Mouse (Mus musculus) lung, postnatal 36 days (tissue): ENCODE results near the gene Bmper.

Experiments used
- DNase-seq: peaks from one replicate; pipeline ENCODE4 v3.0.0; 2022; ENCODE audit warnings: mixed read lengths

Bmper gene

DNA sequence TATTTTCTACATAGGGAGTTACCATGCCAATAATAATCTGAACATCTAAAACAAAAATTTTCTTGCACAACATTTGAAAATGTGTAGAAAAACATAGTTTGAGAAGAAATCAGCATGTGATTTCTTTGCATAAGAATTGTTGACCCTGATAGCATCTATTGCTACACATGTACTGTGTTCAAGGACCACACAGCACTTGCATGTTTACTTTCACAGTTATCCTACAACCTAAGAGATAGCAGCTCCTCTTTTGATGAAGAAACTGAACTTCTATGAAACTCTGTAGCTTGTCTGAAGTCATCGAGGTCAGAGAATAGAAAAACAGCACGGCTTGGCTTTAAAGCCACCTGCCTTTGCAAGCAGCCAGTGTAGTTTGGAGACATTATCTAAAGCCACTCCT is 85.0 kb downstream of the Bmper start:
- DNase-seq: no peak

GRCm38 (mm10) chr9:23310953-23311352 is 88.1 kb downstream of the Bmper start:
- DNase-seq: no peak

DNA sequence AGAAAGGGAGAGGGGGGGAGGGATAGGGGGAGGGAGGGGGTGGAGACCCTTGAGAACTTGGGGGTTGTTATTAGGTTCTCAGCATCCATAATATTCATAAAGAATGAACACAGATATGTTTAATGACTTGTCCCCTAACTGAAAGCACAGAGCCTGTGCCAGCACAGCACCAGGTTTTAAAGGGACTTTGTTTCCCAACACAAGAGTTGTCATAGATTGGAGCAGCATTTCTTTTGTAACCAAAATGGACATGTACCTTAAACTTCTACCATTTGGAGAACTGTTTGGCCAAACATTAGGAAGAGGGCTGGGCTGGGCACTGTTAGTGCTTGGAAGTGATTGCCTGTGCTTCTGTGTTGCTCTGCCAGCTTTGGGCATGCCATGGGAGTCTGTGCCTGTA is 89.1 kb downstream of the Bmper start:
- no peak for DNase-seq

DNA sequence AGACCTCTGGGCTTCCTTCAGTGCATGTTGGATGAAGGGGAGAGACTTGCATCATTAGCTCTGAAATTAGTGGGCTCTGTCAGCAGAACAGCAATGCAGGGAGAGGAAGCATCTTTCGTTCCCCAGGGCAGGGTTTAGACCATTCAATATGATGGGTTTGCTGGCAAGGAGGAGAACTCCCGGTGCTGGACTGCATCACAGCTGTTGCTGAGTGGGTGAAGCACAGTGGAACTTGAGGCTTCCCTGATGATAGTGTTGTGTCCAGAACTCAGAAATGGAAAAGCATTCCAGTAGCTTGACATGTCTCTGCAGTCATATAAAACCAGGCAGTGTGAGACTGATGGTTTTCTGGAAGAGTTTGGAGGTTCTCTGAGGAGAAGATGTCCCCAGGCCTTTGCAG is 90.0 kb downstream of the Bmper start:
- DNase-seq: no peak

GRCm38 (mm10) chr9:23315631-23316330 is 92.9 kb downstream of the Bmper start:
- no peak for DNase-seq

DNA sequence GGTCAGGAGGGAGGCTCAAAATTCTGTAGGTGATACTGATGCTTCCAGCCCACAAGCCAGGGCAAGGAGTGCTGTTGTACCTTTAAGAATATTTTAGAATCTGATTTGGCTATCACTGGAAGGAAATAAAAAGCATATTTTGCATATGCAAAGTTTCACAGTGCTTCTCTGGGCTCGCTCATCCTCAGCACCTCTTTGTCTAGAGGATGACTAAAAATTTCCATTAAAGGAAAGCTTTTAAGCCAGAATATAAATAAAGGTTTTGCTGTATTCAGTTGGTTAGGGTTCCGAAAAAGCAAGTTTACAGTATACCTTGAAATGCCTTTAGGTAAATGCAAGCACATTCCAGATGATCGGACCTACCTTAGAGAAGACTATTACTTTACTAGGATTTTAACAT is 105.0 kb downstream of the Bmper start:
- DNase-seq: no peak

- DNase-seq: peak; percentile 50
These were observed 110.3 kb downstream of the Bmper start for GRCm38 (mm10) chr9:23333041-23333622.

DNA sequence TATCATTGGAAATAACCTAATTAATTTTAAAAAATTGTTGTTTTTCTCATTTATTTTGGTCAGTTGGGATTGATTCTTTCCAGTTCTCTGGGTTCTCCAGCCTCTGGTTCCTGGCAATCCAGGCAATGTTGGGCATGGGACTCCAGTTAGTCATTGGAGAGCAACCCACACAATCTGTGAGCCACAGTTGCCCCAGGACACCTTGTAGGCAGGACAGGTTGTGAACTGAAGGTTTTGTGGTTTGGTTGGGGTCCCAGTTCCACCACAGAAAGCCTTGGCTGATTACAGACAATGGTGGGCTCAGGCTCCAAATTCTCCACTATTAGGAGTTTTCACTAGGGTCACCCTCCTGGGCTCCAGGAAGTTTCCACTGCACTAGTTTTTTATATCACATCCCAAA is 117.7 kb downstream of the Bmper start:
- no peak for DNase-seq

GRCm38 (mm10) chr9:23341246-23341645 is 118.4 kb downstream of the Bmper start:
- no peak for DNase-seq

DNA sequence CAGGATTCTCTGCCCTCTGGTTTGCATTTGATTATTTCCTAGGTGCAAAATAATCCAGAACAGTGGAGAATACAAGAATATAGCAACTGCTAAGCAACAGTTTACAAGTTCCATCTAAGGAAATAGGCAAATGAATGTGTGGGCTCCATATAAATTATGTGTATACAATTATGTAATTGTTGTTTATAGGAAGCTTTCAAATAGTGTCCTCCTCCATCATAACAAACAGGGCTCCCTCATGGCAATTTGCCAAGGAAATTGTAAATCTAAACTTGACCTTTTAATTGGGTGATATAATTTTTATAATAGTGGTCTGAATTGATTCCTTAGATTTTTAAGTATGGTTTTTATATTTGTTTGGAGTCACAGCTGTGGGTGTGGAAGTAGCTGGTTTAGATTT is 121.5 kb downstream of the Bmper start:
- no peak for DNase-seq

DNA sequence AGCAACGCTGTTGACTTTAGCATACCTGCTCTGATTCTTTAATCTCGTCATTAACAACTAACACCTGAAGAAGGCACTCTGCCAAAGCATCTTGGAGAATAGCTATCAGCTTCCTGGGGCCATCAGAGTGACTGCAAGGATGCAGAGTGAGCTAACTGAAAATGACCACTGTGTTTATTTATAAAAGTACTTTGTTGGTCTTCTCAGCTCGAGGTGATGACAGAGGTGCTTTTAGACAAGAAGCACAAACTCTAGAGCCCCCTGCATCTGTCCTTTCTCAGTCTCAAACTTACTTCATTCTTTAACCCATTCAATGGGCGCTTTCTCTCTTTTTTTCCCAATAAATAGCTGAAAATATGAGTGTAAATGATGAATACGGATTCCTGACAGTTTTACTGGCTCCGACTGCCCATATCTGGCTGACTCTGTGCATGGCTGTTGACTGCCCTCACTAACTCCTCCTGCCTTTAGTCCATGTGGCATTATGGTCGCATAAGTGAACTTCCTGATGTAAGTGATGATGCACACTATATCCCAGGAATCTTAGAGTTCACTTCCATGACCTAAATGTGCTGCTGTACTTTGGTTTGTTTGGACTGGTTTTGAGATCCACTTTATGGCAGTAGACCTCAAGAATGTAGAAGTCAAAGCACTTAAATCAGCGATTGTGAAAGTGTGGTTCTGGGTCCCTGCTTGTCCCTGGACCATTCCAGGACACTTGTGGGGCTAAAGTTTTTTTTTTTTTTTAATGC is 122.4 kb downstream of the Bmper start:
- DNase-seq: no peak

GRCm38 (mm10) chr9:23349603-23350002 is 126.7 kb downstream of the Bmper start:
- no peak for DNase-seq

DNA sequence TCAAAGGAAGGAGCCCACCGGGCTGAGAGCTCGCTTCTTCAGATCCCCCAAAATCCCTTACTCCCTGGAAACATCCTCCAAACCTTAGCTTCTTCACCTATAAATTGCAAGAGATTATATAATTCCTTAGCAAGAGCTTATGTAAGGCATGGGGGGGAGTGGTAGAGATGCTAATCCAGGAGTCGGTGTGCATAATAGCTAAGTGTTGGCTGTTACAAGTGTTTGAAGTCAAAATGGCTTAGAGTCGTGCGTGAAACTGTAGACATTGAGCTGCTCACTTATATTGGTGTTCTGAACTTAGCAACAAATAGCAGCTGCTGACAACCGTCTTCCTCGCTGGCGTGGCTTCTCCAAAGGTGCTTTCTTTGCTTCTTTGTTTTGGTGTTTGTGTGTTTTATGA is 128.5 kb downstream of the Bmper start:
- no peak for DNase-seq

DNA sequence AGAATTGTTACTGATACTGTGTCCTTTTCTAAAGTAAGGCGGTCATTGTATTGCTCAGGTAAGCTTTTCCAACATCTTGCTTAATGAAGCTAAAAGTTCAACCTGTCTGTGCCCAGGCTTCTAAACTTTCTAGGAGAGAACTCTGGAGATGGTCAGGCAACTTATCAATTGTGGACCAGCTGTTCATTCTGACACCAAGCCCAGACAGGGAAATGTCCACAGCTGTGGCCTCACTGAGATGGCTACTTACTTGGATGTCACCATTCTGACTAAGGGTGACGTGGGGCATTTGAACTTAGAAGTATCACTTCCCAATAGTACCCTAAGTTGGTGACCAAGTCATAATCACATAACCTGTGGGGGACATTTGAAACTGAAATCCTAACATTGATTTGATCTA is 129.5 kb downstream of the Bmper start:
- DNase-seq: no peak

- no peak for DNase-seq
These were observed 131.4 kb downstream of the Bmper start for GRCm38 (mm10) chr9:23354201-23354820.

GRCm38 (mm10) chr9:23358108-23358507 is 135.2 kb downstream of the Bmper start:
- peak; percentile 69 for DNase-seq

DNA sequence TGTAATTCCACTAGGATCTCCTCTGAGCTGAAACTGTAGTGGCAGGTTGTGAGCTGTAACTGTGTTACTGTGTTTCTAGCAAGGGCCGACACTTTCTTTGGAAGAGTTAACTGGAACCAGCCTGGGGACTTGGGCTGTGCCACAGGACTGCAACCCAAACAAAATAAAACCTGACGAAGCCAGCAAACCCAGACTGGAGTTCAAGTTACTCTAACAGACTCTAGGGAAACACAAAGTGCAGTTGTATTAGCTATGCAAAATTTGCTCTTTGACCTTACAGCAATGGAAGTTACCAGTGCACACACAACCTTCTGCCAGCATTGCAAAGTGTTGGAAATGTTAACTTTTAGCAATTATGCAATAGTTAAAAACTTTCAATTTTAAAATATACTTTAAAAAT is 140.3 kb downstream of the Bmper start:
- no peak for DNase-seq

DNA sequence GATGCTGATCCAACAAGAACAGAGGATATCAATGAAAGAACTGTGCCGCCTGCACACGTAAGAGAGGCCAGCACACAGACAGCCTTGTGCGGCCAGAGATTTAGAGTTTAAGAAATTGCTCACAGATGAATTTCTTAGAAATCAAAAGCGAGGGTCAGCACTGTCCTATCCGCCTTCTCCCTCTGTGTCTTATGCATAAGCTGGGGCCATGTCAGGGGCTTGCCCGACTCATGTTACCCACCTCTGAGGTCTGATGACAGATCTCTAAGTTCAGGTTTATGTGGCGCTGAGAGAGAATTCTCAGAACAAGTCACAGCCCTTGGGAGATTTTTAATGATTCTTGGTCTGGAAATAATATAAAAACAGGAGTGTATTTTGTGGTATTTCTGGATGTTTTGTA is 140.7 kb downstream of the Bmper start:
- no peak for DNase-seq

DNA sequence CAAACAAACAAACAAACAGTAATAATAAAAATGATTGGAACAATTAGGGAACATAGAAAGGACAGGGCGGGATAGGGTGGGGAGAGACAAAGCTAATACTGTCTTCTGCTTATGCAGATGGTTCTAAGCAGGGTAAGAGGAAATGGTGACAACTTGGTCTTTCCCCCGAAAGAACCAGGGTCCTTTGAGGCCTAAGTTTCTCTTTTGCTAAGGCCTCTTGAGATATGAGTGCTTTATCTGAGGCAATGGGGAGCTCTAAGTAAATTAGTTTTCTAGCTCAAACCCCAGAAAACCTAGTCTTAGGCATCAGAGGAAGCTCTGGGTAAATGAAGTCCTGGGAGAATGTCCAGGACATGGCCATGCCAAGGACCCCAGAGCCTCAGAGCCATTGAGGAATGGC is 141.2 kb downstream of the Bmper start:
- DNase-seq: no peak

- DNase-seq: no peak
These were observed 145.2 kb downstream of the Bmper start for GRCm38 (mm10) chr9:23368124-23368523.

- DNase-seq: no peak
These were observed 152.0 kb downstream of the Bmper start for GRCm38 (mm10) chr9:23374789-23375460.

GRCm38 (mm10) chr9:23377831-23378730 is 155.2 kb downstream of the Bmper start:
- no peak for DNase-seq
